Mouse (Mus musculus) heart, adult 2 months (tissue): Measurements from ENCODE around the gene Abcc2. TPM values are rescaled to one million over a fixed set of nuclear protein-coding genes. Genes with fewer than 3 reads are reported as not detected.

Experiments used
- DNase-seq, 2 experiments: peaks; one replicate each; pipeline ENCODE4 v3.0.0; 2021
- H3K27ac ChIP-seq: fragments of 200-600 bp; 2 replicates; pipeline ENCODE4 v1.8.1; 2022
- H3K27me3 ChIP-seq: fragments of 200-500 bp; 2 replicates; pipeline ENCODE4 v1.6.1; 2012; ENCODE audit warnings: mild to moderate bottlenecking, low read length, inconsistent platforms, mixed read lengths; ENCODE audit not compliant: control insufficient read depth, insufficient read depth
- H3K36me3 ChIP-seq: fragments of 200-500 bp; 2 replicates; pipeline ENCODE4 v1.6.1; 2012; ENCODE audit warnings: low read length, inconsistent platforms; ENCODE audit not compliant: control insufficient read depth, insufficient read depth
- H3K4me1 ChIP-seq: fragments of 200-500 bp; 2 replicates; pipeline ENCODE4 v1.6.1; 2011; ENCODE audit warnings: low read length; ENCODE audit not compliant: control insufficient read depth, insufficient read depth
- H3K4me3 ChIP-seq: fragments of 200-600 bp; 2 replicates; pipeline ENCODE4 v1.8.1; 2022
- H3K79me2 ChIP-seq: fragments of 200-500 bp; replicated peaks from 2 replicates; pipeline ENCODE4 v1.6.1; 2012; ENCODE audit warnings: mild to moderate bottlenecking, inconsistent platforms, low read length, moderate library complexity, mixed read lengths; ENCODE audit not compliant: control insufficient read depth, insufficient read depth
- H3K9ac ChIP-seq: fragments of 200-500 bp; 2 replicates; pipeline ENCODE4 v1.6.1; 2012; ENCODE audit warnings: low read depth, mild to moderate bottlenecking, control low read depth, inconsistent platforms, low read length, mixed read lengths
- CTCF ChIP-seq: fragments of 200-600 bp; IDR thresholded peaks from 2 replicates; pipeline ENCODE4 v1.8.1; 2022; ENCODE audit warnings: antibody characterized with exemption, mild to moderate bottlenecking, moderate library complexity
- EP300 ChIP-seq: fragments of 200-500 bp; IDR thresholded peaks from 2 replicates; pipeline ENCODE4 v1.6.1; 2011; ENCODE audit warnings: low read depth, low read length, control low read depth; ENCODE audit not compliant: insufficient read depth
- POLR2A ChIP-seq: fragments of 200-500 bp; IDR thresholded peaks from 2 replicates; pipeline ENCODE4 v1.6.1; 2011; ENCODE audit warnings: mild to moderate bottlenecking, low read depth, low read length, control low read depth; ENCODE audit not compliant: insufficient read depth
- WGBS: fragments of 180-500 bp; shearing (Covaris S2); methylation state at CpG from one replicate; pipeline ENCODE4 v1.1.7; 2018; 5-methylcytosine and 5-hydroxymethylcytosine counted together
- intact Hi-C: fragments of 180-260 bp; cut with DNase I; formaldehyde crosslinking; loops from one replicate; pipeline ENCODE4 v1.15.1; 2025
- polyA plus RNA-seq: library from polyadenylated mRNA; depleted of rRNA; stranded (reverse); fragments of >200 nt; gene quantifications from 2 replicates; pipeline ENCODE4 v1.2.3, GENCODE M21; 2012
- total RNA-seq, 2 experiments: library from RNA; stranded (reverse); gene quantifications; 2 replicates each; pipeline ENCODE4 v1.2.3; 2021

Abcc2 gene
- total and polyA plus RNA-seq, 3 experiments: 0.06 TPM; not detected in 2

GRCm38 (mm10) chr19:43761543-43762256 lies 20.3 kb upstream of the Abcc2 start:
- H3K9ac ChIP-seq: no peak overlapping the region
- H3K36me3 ChIP-seq: no peaks in the 10 kb centered on the region
- H3K4me1 ChIP-seq: no peaks in the 10 kb centered on the region
- intact Hi-C loops: loop anchor here (5.0 kb wide), 1 partner anchor 129 kb away; no protein-coding TSS in a partner anchor
- DNase-seq: no peak
- TF ChIP-seq CTCF (peak; percentile 37), EP300 (no peak), POLR2A (no peak)
- no peak overlapping the region for H3K4me3 ChIP-seq
- H3K27me3 ChIP-seq: no peaks in the 10 kb centered on the region
- no peak overlapping the region for H3K27ac ChIP-seq
- H3K79me2 ChIP-seq: no peaks in the 10 kb centered on the region

GRCm38 (mm10) chr19:43762410-43762809 lies 19.6 kb upstream of the Abcc2 start:
- H3K27ac ChIP-seq: no peak overlapping the region
- 82% methylated on average over 2 of the region's 2 CpGs for WGBS

GRCm38 (mm10) chr19:43766451-43766850 lies 15.5 kb upstream of the Abcc2 start:
- TF ChIP-seq EP300 (no peak), POLR2A (no peak), CTCF (no peak)
- no peaks in the 10 kb centered on the region for H3K79me2 ChIP-seq
- intact Hi-C loops: no loop called here
- DNase-seq: no peak
- H3K4me1 ChIP-seq: no peaks in the 10 kb centered on the region
- WGBS: 84% methylated on average over 5 of the region's 5 CpGs
- H3K27me3 ChIP-seq: no peaks in the 10 kb centered on the region
- H3K4me3 ChIP-seq: no peak overlapping the region
- H3K36me3 ChIP-seq: no peaks in the 10 kb centered on the region; the same call in 1 of the 2 replicates
- H3K27ac ChIP-seq: no peak overlapping the region
- H3K9ac ChIP-seq: no peak overlapping the region

More at GRCm38 (mm10) chr19:43762410-43762809, 19.6 kb upstream of the Abcc2 start:
- Histone ChIP-seq H3K4me1 (no peaks in the 10 kb centered on the region), H3K4me3 (no peak overlapping the region), H3K36me3 (no peaks in the 10 kb centered on the region), H3K9ac (no peak overlapping the region), H3K27me3 (no peaks in the 10 kb centered on the region), H3K79me2 (no peaks in the 10 kb centered on the region)
- no peak for DNase-seq
- TF ChIP-seq POLR2A (no peak), EP300 (no peak), CTCF (no peak)
- intact Hi-C loops: loop anchor here (5.0 kb wide), 1 partner anchor 130 kb away; no protein-coding TSS in a partner anchor

DNA sequence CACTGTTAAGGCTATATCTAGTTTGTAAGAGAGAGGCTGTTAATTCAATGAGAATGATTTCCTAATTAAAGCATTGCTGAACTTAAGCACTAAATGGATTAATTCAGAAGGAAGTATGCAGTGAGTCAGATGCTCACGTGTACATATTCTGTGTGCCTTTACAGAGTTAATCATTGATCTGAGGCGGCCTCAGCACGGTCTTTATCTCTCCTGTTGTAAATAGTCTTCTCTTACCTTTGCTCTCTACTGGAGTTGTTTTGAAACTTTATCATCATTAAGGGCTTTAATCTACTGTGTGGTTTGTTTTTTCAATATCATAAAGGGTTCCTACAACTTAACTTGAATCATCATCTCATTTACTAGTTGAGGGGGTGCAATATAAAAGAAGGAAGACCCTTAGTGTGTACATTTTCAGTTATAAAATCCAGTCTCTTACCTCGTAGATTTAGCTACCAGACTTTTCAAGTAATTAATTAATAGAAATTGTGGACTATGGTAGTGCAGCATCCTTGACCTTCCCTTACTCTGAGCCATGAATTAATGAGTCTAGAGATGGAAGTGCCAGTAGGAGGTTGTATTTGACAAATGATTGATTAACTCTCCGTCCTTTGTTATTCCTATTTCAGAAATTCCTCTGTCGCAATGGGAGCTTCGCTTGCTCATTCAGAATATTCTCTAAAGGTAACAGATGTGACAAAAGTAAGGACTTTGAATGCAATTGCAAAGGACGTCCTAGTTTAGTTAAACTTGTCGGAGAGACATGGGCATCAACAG lies 14.3 kb upstream of the Abcc2 start:
- WGBS: 86% methylated on average over 9 of the region's 9 CpGs
- H3K36me3 ChIP-seq: no peaks in the 10 kb centered on the region; the same call in 1 of the 2 replicates
- intact Hi-C loops: no loop called here
- no peaks in the 10 kb centered on the region for H3K27me3 ChIP-seq
- no peaks in the 10 kb centered on the region for H3K4me1 ChIP-seq
- no peak overlapping the region for H3K4me3 ChIP-seq
- no peak for DNase-seq
- TF ChIP-seq CTCF (no peak), EP300 (no peak), POLR2A (no peak)
- H3K79me2 ChIP-seq: no peaks in the 10 kb centered on the region
- no peak overlapping the region for H3K9ac ChIP-seq
- no peak overlapping the region for H3K27ac ChIP-seq

GRCm38 (mm10) chr19:43769366-43769960 lies 12.5 kb upstream of the Abcc2 start:
- no peaks in the 10 kb centered on the region for H3K27me3 ChIP-seq
- no peaks in the 10 kb centered on the region; the same call in 1 of the 2 replicates for H3K36me3 ChIP-seq
- DNase-seq: no peak
- no peak for TF ChIP-seq EP300
- no peak for TF ChIP-seq POLR2A
- no peak for TF ChIP-seq CTCF
- intact Hi-C loops: no loop called here
- no peaks in the 10 kb centered on the region for H3K4me1 ChIP-seq
- H3K27ac ChIP-seq: no peak overlapping the region
- WGBS: 69% methylated on average over 5 of the region's 5 CpGs
- H3K9ac ChIP-seq: no peak overlapping the region
- no peak overlapping the region for H3K4me3 ChIP-seq
- no peaks in the 10 kb centered on the region for H3K79me2 ChIP-seq
